8 mouse cellular contexts compared by ENCODE assay signal in genomic region chr14:77324348-77324747, GRCm38 (mm10).
"Had no signal": no experiment of that assay in that cellular context is flagged by ENCODE, and none has a peak within 500 bp of the region (broad histone marks: within the 10 kb centered on the region; RNA-seq: fewer than 3 reads in every experiment).

No protein-coding gene starts in this region.

- DNase-seq: lung, adult 18-20 months; lung, embryonic 14.5 days; lung, postnatal 10 days; thymus, adult 18-20 months; thymus, postnatal 14 days; thymus, postnatal 36 days had no signal

- ATAC-seq: midbrain, embryonic 13.5 days; midbrain, embryonic 15.5 days had no signal
